In the genomic region with DNA sequence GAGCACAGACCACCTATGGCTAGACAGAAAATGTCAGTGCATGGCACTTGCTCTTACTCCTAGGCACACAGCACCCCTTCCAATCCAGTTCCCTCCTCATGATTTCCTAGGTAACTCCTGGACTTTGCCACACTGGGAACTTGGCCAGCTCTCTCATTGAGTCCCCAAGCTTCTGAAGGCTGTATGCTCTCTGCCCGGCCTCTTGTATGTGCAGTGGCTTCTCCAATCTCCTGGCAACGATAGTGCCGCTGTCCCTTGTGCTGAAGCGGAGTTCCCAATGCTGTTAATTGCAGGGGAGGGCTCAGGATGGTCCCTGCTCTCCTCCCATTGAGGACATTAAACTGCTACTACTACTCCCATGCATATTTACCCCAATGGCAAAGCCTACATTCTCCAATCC, we compare ENCODE assay signal across 8 mouse cellular contexts. TPM values are rescaled to one million over a fixed set of nuclear protein-coding genes. Genes with fewer than 3 reads are reported as not detected.
DNase-seq lines count a peak whose midpoint lies in the region; ATAC-seq and TF ChIP-seq lines count a peak whose summit lies in the region.

No protein-coding gene starts in this region.

- no peak overlapping the region for H3K4me2 ChIP-seq in midbrain, embryonic 14.5 days (ENCODE audit: low read length)
- H3K4me2 ChIP-seq in hindbrain, postnatal 0 days (ENCODE audit: low read depth, low read length): no peak overlapping the region
- no peak overlapping the region for H3K4me2 ChIP-seq in midbrain, postnatal 0 days (ENCODE audit: low read depth, low read length, poor library complexity, severe bottlenecking)

- H3K27ac ChIP-seq in midbrain, embryonic 14.5 days (replicated peaks; ENCODE audit: low read depth, low read length): no peak overlapping the region
- no peak overlapping the region for H3K27ac ChIP-seq in midbrain, embryonic 10.5 days (replicated peaks)
- peak overlapping the region; percentile 51; the same call in 1 of the 2 replicates for H3K27ac ChIP-seq in hindbrain, postnatal 0 days
- H3K27ac ChIP-seq in midbrain, postnatal 0 days (ENCODE audit: low read depth, low read length): no peak overlapping the region

- H3K36me3 ChIP-seq in midbrain, embryonic 14.5 days (ENCODE audit: control insufficient read depth, insufficient read depth, low read length): peaks cover 50% of the 10 kb centered on the region
- peaks cover 47% of the 10 kb centered on the region for H3K36me3 ChIP-seq in midbrain, embryonic 10.5 days
- H3K36me3 ChIP-seq in hindbrain, postnatal 0 days (ENCODE audit: insufficient read depth, low read length): peaks cover 38% of the 10 kb centered on the region
- peaks cover 36% of the 10 kb centered on the region for H3K36me3 ChIP-seq in midbrain, postnatal 0 days (ENCODE audit: insufficient read depth, low read length)

- 25% methylated on average over 4 of the region's 4 CpGs for WGBS in midbrain, embryonic 14.5 days
- 27% methylated on average over 4 of the region's 4 CpGs for WGBS in midbrain, embryonic 10.5 days
- 12% methylated on average over 4 of the region's 4 CpGs for WGBS in hindbrain, postnatal 0 days
- 22% methylated on average over 4 of the region's 4 CpGs for WGBS in midbrain, postnatal 0 days

- ATAC-seq in midbrain, embryonic 14.5 days (ENCODE audit: low FRiP score, low TSS enrichment): no peak
- ATAC-seq in hindbrain, postnatal 0 days: peak; percentile 24; the same call in 1 of the 2 replicates
- no peak for ATAC-seq in midbrain, postnatal 0 days (ENCODE audit: low FRiP score)
- no peak for ATAC-seq in frontal cortex, adult (ENCODE audit: low TSS enrichment)

- no peak overlapping the region for H3K4me3 ChIP-seq in midbrain, embryonic 14.5 days (replicated peaks; ENCODE audit: low read depth, low read length)
- H3K4me3 ChIP-seq in midbrain, embryonic 10.5 days: no peak overlapping the region
- H3K4me3 ChIP-seq in hindbrain, postnatal 0 days (ENCODE audit: low read length): no peak overlapping the region
- H3K4me3 ChIP-seq in midbrain, postnatal 0 days (ENCODE audit: low read depth, low read length): no peak overlapping the region

- H3K9me3 ChIP-seq in midbrain, embryonic 14.5 days (ENCODE audit: control insufficient read depth, low read length): no peaks in the 10 kb centered on the region
- no peaks in the 10 kb centered on the region for H3K9me3 ChIP-seq in midbrain, embryonic 10.5 days (replicated peaks)
- no peaks in the 10 kb centered on the region for H3K9me3 ChIP-seq in hindbrain, postnatal 0 days (ENCODE audit: low read length)
- H3K9me3 ChIP-seq in midbrain, postnatal 0 days (ENCODE audit: low read length): no peaks in the 10 kb centered on the region

- no peak for TF ChIP-seq CTCF in hindbrain, postnatal 0 days (IDR thresholded peaks at IDR 0.05; ENCODE audit: low read depth)
- TF ChIP-seq CTCF in midbrain, postnatal 0 days (IDR thresholded peaks at IDR 0.05): no peak

- peak; percentile 44 to 47 for DNase-seq in cerebellum, postnatal 10 days
- DNase-seq in cerebellum, adult 8-10 months: no peak
- peak; percentile 66 for DNase-seq in midbrain, embryonic 14.5 days
- no peak for DNase-seq in midbrain, embryonic 10.5 days (ENCODE audit: low spot score)
- DNase-seq in hindbrain, postnatal 0 days (ENCODE audit: low spot score): peak; percentile 84
- DNase-seq in midbrain, postnatal 0 days (ENCODE audit: low spot score): peak; percentile 87
- DNase-seq in urinary bladder, adult 2 months (ENCODE audit: low spot score): no peak

- H3K9ac ChIP-seq in midbrain, embryonic 14.5 days (replicated peaks; ENCODE audit: low read length): no peak overlapping the region
- H3K9ac ChIP-seq in hindbrain, postnatal 0 days (replicated peaks; ENCODE audit: low read length): no peak overlapping the region
- H3K9ac ChIP-seq in midbrain, postnatal 0 days (replicated peaks; ENCODE audit: low read length, poor library complexity, severe bottlenecking): no peak overlapping the region

- peaks cover 8% of the 10 kb centered on the region; the same call in 1 of the 2 replicates for H3K4me1 ChIP-seq in midbrain, embryonic 14.5 days (ENCODE audit: control insufficient read depth, insufficient read depth, low read length)
- H3K4me1 ChIP-seq in midbrain, embryonic 10.5 days: peaks cover 17% of the 10 kb centered on the region
- H3K4me1 ChIP-seq in hindbrain, postnatal 0 days (ENCODE audit: insufficient read depth, low read length): peaks cover 3% of the 10 kb centered on the region
- 0 out of 2 replicates have a peak, but pooled peaks cover 3% of the 10 kb centered on the region for H3K4me1 ChIP-seq in midbrain, postnatal 0 days (ENCODE audit: insufficient read depth, low read length)

- H3K27me3 ChIP-seq in midbrain, embryonic 14.5 days (ENCODE audit: control insufficient read depth, insufficient read depth, low read length): no peaks in the 10 kb centered on the region
- no peaks in the 10 kb centered on the region for H3K27me3 ChIP-seq in midbrain, embryonic 10.5 days (ENCODE audit: low read depth, poor library complexity, severe bottlenecking)
- H3K27me3 ChIP-seq in hindbrain, postnatal 0 days (ENCODE audit: insufficient read depth, low read length): no peaks in the 10 kb centered on the region
- H3K27me3 ChIP-seq in midbrain, postnatal 0 days (ENCODE audit: insufficient read depth, low read length): no peaks in the 10 kb centered on the region

RNA-seq across cellular contexts. Expression of gene Qtrt1, which starts 3.7 kb away (rescaled TPM):
- polyA plus RNA-seq in midbrain, embryonic 14.5 days (2014; fragmentation: Nextera tagmentation; extraction: Ambion mirVana): 48.1 and 54.3 TPM in 2 replicates
- 64.8 and 73.1 TPM in 2 replicates for polyA plus RNA-seq in midbrain, embryonic 10.5 days (2016; fragmentation: Nextera tagmentation; extraction: Ambion mirVana)
- 37.1 and 46.7 TPM in 2 replicates for total RNA-seq in hindbrain, postnatal 0 days (2014; rRNA removed)
- polyA plus RNA-seq in hindbrain, postnatal 0 days (2015; fragmentation: Nextera tagmentation; extraction: Ambion mirVana): 38.6 and 44.5 TPM in 2 replicates
- 37.3 and 41.0 TPM in 2 replicates for total RNA-seq in midbrain, postnatal 0 days (2014; rRNA removed)
- polyA plus RNA-seq in midbrain, postnatal 0 days (2015; fragmentation: Nextera tagmentation; extraction: Ambion mirVana): 42.0 and 42.7 TPM in 2 replicates
- 32.2 and 38.8 TPM in 2 replicates for polyA plus RNA-seq in urinary bladder, adult 2 months (2012; rRNA removed)

RNA-seq across cellular contexts. Expression of gene Dnm2, which starts 16.8 kb away (rescaled TPM):
- polyA plus RNA-seq in midbrain, embryonic 14.5 days (2014; fragmentation: Nextera tagmentation; extraction: Ambion mirVana): 54.5 and 56.7 TPM in 2 replicates
- polyA plus RNA-seq in midbrain, embryonic 10.5 days (2016; fragmentation: Nextera tagmentation; extraction: Ambion mirVana): 70.4 and 75.0 TPM in 2 replicates
- 75.3 and 80.4 TPM in 2 replicates for total RNA-seq in hindbrain, postnatal 0 days (2014; rRNA removed)
- polyA plus RNA-seq in hindbrain, postnatal 0 days (2015; fragmentation: Nextera tagmentation; extraction: Ambion mirVana): 53.5 and 58.6 TPM in 2 replicates
- total RNA-seq in midbrain, postnatal 0 days (2014; rRNA removed): 67.8 and 69.2 TPM in 2 replicates
- 52.8 and 59.2 TPM in 2 replicates for polyA plus RNA-seq in midbrain, postnatal 0 days (2015; fragmentation: Nextera tagmentation; extraction: Ambion mirVana)
- polyA plus RNA-seq in urinary bladder, adult 2 months (2012; rRNA removed): 76.4 and 91.4 TPM in 2 replicates

RNA-seq across cellular contexts. Expression of gene Ilf3, which starts 40.3 kb away (rescaled TPM):
- 212 and 267 TPM in 2 replicates for polyA plus RNA-seq in midbrain, embryonic 14.5 days (2014; fragmentation: Nextera tagmentation; extraction: Ambion mirVana)
- polyA plus RNA-seq in midbrain, embryonic 10.5 days (2016; fragmentation: Nextera tagmentation; extraction: Ambion mirVana): 295 and 321 TPM in 2 replicates
- 89.5 and 108 TPM in 2 replicates for total RNA-seq in hindbrain, postnatal 0 days (2014; rRNA removed)
- 174 and 184 TPM in 2 replicates for polyA plus RNA-seq in hindbrain, postnatal 0 days (2015; fragmentation: Nextera tagmentation; extraction: Ambion mirVana)
- total RNA-seq in midbrain, postnatal 0 days (2014; rRNA removed): 105 and 114 TPM in 2 replicates
- 198 and 201 TPM in 2 replicates for polyA plus RNA-seq in midbrain, postnatal 0 days (2015; fragmentation: Nextera tagmentation; extraction: Ambion mirVana)
- 43.9 and 48.5 TPM in 2 replicates for polyA plus RNA-seq in urinary bladder, adult 2 months (2012; rRNA removed)

Comparison
In these comparisons a context has a peak if more than half of its experiments do, and no peak if none do; other contexts are left out.
1. DNase-seq: peak in cerebellum, postnatal 10 days (2 of 2), midbrain, embryonic 14.5 days (single experiment), hindbrain, postnatal 0 days (single experiment) and midbrain, postnatal 0 days (single experiment); none in cerebellum, adult 8-10 months (single experiment), midbrain, embryonic 10.5 days (single experiment) and urinary bladder, adult 2 months (single experiment).